ENCODE assay signal across 8 mouse cellular contexts in the genomic region with DNA sequence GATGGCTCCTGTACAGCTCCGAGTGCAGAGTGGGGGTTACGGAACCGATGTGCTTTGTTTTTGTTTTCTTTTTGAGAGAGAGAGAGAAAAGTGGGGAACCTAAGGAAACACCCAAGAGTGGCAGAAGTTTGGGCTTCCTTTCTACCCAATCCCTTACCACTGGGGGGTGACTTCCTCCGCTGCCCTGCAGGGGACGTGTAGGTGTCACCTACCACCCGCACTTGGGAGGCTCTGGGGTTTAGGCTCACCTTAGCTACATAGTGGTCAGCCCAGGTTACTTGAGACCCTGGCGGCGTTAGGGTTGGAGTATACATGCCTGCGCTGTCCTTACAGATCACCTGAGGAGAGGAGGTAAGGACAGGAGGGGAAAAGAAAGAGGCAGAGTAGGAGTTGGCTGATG. TPM values are rescaled to one million over a fixed set of nuclear protein-coding genes. Genes with fewer than 3 reads are reported as not detected.
DNase-seq lines count a peak whose midpoint lies in the region; ATAC-seq and TF ChIP-seq lines count a peak whose summit lies in the region.

No protein-coding gene starts in this region.

- TF ChIP-seq CTCF in gastrocnemius, adult 2 months (IDR thresholded peaks at IDR 0.05) = peak; percentile 46
- TF ChIP-seq CTCF in MEL (IDR thresholded peaks at IDR 0.05 in 2 of 3, conservative IDR thresholded peaks at IDR 0.05 in 1 of 3; ENCODE audit: control insufficient read depth in 1 of 3, insufficient read depth in 1 of 3, low read depth in 2 of 3, low read length in 3 of 3, poor library complexity in 1 of 3, severe bottlenecking in 1 of 3) = no peak

- peak overlapping the region; percentile 83 for H3K4me2 ChIP-seq in hindbrain, embryonic 15.5 days

- WGBS in hindbrain, embryonic 15.5 days = 82% methylated on average over 9 of the region's 9 CpGs
- WGBS in macrophage (ENCODE audit: missing documents) = 83% methylated on average over 9 of the region's 9 CpGs

- intact Hi-C loops in gastrocnemius, adult 2 months (cut with DNase I) = loop anchor here (5.0 kb wide), 1 partner anchor 66 kb away; no protein-coding TSS in a partner anchor
- intact Hi-C loops in gastrocnemius, postnatal 14 days (cut with DNase I; ENCODE audit: low total_unique reads) = loop anchor here (10.0 kb wide), 1 partner anchor 448 kb away; no protein-coding TSS in a partner anchor

- peak overlapping the region; percentile 92 for H3K27ac ChIP-seq in gastrocnemius, adult 2 months
- H3K27ac ChIP-seq in MEL (ENCODE audit: control insufficient read depth, low read depth, low read length) = no peak overlapping the region
- no peak overlapping the region for H3K27ac ChIP-seq in hindbrain, embryonic 15.5 days (replicated peaks)
- H3K27ac ChIP-seq in macrophage = peak overlapping the region; percentile 17

- no peaks in the 10 kb centered on the region for H3K9me3 ChIP-seq in MEL (replicated peaks; ENCODE audit: insufficient read depth, low read length)
- H3K9me3 ChIP-seq in hindbrain, embryonic 15.5 days = no peaks in the 10 kb centered on the region

- H3K9ac ChIP-seq in MEL (ENCODE audit: control insufficient read depth, low read depth, low read length, poor library complexity, severe bottlenecking) = peak overlapping the region; percentile 73
- 0 out of 2 replicates have a peak overlapping the region, but pooled peaks have one; percentile 66 for H3K9ac ChIP-seq in hindbrain, embryonic 15.5 days

- peaks cover 3% of the 10 kb centered on the region; the same call in 1 of the 2 replicates for H3K79me2 ChIP-seq in MEL (ENCODE audit: control insufficient read depth, insufficient read depth, low read length, poor library complexity)
- peaks cover 43% of the 10 kb centered on the region for H3K79me2 ChIP-seq in macrophage (ENCODE audit: inconsistent target)

- H3K4me1 ChIP-seq in MEL (ENCODE audit: control insufficient read depth in 1 of 2, insufficient read depth in 2 of 2, low read length in 2 of 2) = peaks cover 0 to 15% of the 10 kb centered on the region in 2 experiments; a peak in 2 of 4 replicates
- H3K4me1 ChIP-seq in hindbrain, embryonic 15.5 days (replicated peaks) = peaks cover 25% of the 10 kb centered on the region

- TF ChIP-seq EP300 in MEL (IDR thresholded peaks at IDR 0.05; ENCODE audit: low read depth in 1 of 2, low read length in 2 of 2) = no peak

- peaks cover 0 to 2% of the 10 kb centered on the region in 2 experiments; a peak in 1 of 4 replicates for H3K36me3 ChIP-seq in MEL (ENCODE audit: control insufficient read depth in 1 of 2, insufficient read depth in 2 of 2, low read length in 2 of 2)
- H3K36me3 ChIP-seq in hindbrain, embryonic 15.5 days = no peaks in the 10 kb centered on the region
- H3K36me3 ChIP-seq in macrophage (ENCODE audit: inconsistent target) = peaks cover 16% of the 10 kb centered on the region; the same call in 1 of the 2 replicates

- no peak for DNase-seq in gastrocnemius, adult 2 months
- DNase-seq in gastrocnemius, postnatal 14 days = no peak
- no peak for DNase-seq in MEL (ENCODE audit: low read depth, low spot score)
- DNase-seq in urinary bladder, postnatal 4 days (ENCODE audit: low spot score in 2 of 2) = no peak
- no peak for DNase-seq in adrenal gland, adult 18-20 months (ENCODE audit: low spot score in 2 of 2)
- DNase-seq in testis, postnatal 14 days (ENCODE audit: low spot score) = no peak

- 0 out of 2 replicates have a peak, but pooled peaks have one; percentile 10 for ATAC-seq in hindbrain, embryonic 15.5 days (ENCODE audit: low FRiP score, low read depth)

- peak overlapping the region; percentile 77 for H3K4me3 ChIP-seq in gastrocnemius, adult 2 months
- H3K4me3 ChIP-seq in MEL (ENCODE audit: control insufficient read depth in 1 of 2, insufficient read depth in 1 of 2, low read depth in 2 of 2, low read length in 2 of 2) = peak overlapping the region in 1 of 2 experiments; percentile 52; a peak in 1 of 4 replicates
- H3K4me3 ChIP-seq in hindbrain, embryonic 15.5 days = no peak overlapping the region
- no peak overlapping the region for H3K4me3 ChIP-seq in macrophage (ENCODE audit: inconsistent target)

- no peaks in the 10 kb centered on the region for H3K27me3 ChIP-seq in MEL (ENCODE audit: control insufficient read depth in 1 of 2, insufficient read depth in 2 of 2, low read length in 2 of 2)
- H3K27me3 ChIP-seq in hindbrain, embryonic 15.5 days = no peaks in the 10 kb centered on the region

- TF ChIP-seq POLR2A in MEL (IDR thresholded peaks at IDR 0.05; ENCODE audit: control insufficient read depth in 1 of 2, insufficient read depth in 1 of 2, low read depth in 1 of 2, low read length in 2 of 2, poor library complexity in 1 of 2) = no peak

- TF ChIP-seq RAD21 in MEL (IDR thresholded peaks at IDR 0.05; ENCODE audit: low read depth, low read length) = no peak

TF ChIP-seq in MEL, 35 proteins besides CTCF, POLR2A, EP300 and RAD21:
- no peak for TF ChIP-seq TAL1 (IDR thresholded peaks at IDR 0.05; ENCODE audit: low read length)
- TF ChIP-seq NELFE (IDR thresholded peaks at IDR 0.05; ENCODE audit: low read depth, low read length) = no peak
- no peak for TF ChIP-seq MAX (IDR thresholded peaks at IDR 0.05; ENCODE audit: low read length)
- no peak for TF ChIP-seq HCFC1 (IDR thresholded peaks at IDR 0.05; ENCODE audit: low read depth, low read length)
- TF ChIP-seq MAZ (IDR thresholded peaks at IDR 0.05; ENCODE audit: low read depth, low read length) = no peak
- TF ChIP-seq POLR2AphosphoS5 (IDR thresholded peaks at IDR 0.05; ENCODE audit: borderline replicate concordance, low read depth, low read length) = no peak
- TF ChIP-seq TCF12 (IDR thresholded peaks at IDR 0.05; ENCODE audit: low read depth, low read length) = no peak
- TF ChIP-seq KAT2A (conservative IDR thresholded peaks at IDR 0.05; ENCODE audit: low read depth, low read length) = no peak
- TF ChIP-seq TBP (IDR thresholded peaks at IDR 0.05; ENCODE audit: low read depth, low read length) = no peak
- TF ChIP-seq POLR2AphosphoS2 (IDR thresholded peaks at IDR 0.05; ENCODE audit: low read length) = no peak
- no peak for TF ChIP-seq MAFK (IDR thresholded peaks at IDR 0.05; ENCODE audit: borderline replicate concordance, low read depth, low read length)
- TF ChIP-seq ZMIZ1 (IDR thresholded peaks at IDR 0.05; ENCODE audit: low read depth, low read length) = no peak
- TF ChIP-seq MYB (IDR thresholded peaks at IDR 0.05; ENCODE audit: low read depth, low read length) = no peak

RNA-seq across cellular contexts. Expression of a gene that starts 0.7 kb away (rescaled TPM):
- 1 to 10 TPM; 1.4 to 2.7 TPM for total RNA-seq in gastrocnemius, adult 2 months (2021)
- 1 to 10 TPM; 3.8 to 5.4 TPM for total RNA-seq in gastrocnemius, postnatal 14 days (2021)
- total RNA-seq in MEL (2012; rRNA removed) = 2.4 TPM in 2 replicates
- polyA plus RNA-seq in MEL (2012; ENCODE audit: insufficient read depth in 1 of 2, insufficient read length in 2 of 2, low read depth in 1 of 2, low replicate concordance in 2 of 2, missing spikeins in 1 of 2) = 10 to 100 TPM in 1 of 2 experiments, 1 to 10 TPM in 1; 7.7 to 46.0 TPM
- polyA plus RNA-seq in hindbrain, embryonic 15.5 days (2015; fragmentation: Nextera tagmentation; extraction: Ambion mirVana) = 10.9 and 12.2 TPM in 2 replicates
- total RNA-seq in macrophage (2018; cell fraction: chromatin; rRNA removed) = 10 to 100 TPM in 22 of 26 experiments, 1 to 10 TPM in 4; 4.8 to 91.9 (median 47.9) TPM
- total RNA-seq in macrophage (2018; cell fraction: cytosol; rRNA removed) = 100 to 1,000 TPM in 22 of 26 experiments, 10 to 100 TPM in 4; 73.7 to 177 (median 142) TPM
- 100 to 1,000 TPM in 15 of 26 experiments, 10 to 100 TPM in 11; 40.3 to 216 (median 117) TPM for total RNA-seq in macrophage (2018; cell fraction: nucleus; rRNA removed)
- polyA plus RNA-seq in macrophage (2018) = 49.5 to 143 TPM (median 110 TPM) in 3 replicates
- total RNA-seq in adrenal gland, adult 18-20 months (2021) = 10 to 100 TPM; 19.4 to 57.7 TPM

RNA-seq across cellular contexts. Expression of a gene that starts 57.0 kb away (rescaled TPM):
- total RNA-seq in gastrocnemius, adult 2 months (2021) = 1 to 10 TPM; 1.8 to 2.8 TPM
- 1 to 10 TPM; 2.4 to 4.4 TPM for total RNA-seq in gastrocnemius, postnatal 14 days (2021)
- 0.04 TPM in 1 of 2 replicates, not detected in the other for total RNA-seq in MEL (2012; rRNA removed)
- polyA plus RNA-seq in MEL (2012; ENCODE audit: insufficient read depth in 1 of 2, insufficient read length in 2 of 2, low read depth in 1 of 2, low replicate concordance in 2 of 2, missing spikeins in 1 of 2) (not detected), macrophage (2018) (0.06 to 0.93 TPM (median 0.40 TPM) in 3 replicates)
- polyA plus RNA-seq in hindbrain, embryonic 15.5 days (2015; fragmentation: Nextera tagmentation; extraction: Ambion mirVana) = 4.9 and 6.9 TPM in 2 replicates
- 10 to 100 TPM in 2 of 26 experiments, 1 to 10 TPM in 15, under 1 TPM in 9; 0.09 to 14.8 (median 3.5) TPM for total RNA-seq in macrophage (2018; cell fraction: chromatin; rRNA removed)
- 1 to 10 TPM in 11 of 26 experiments, under 1 TPM in 15; 0.04 to 2.5 (median 0.34) TPM for total RNA-seq in macrophage (2018; cell fraction: cytosol; rRNA removed)
- 1 to 10 TPM in 16 of 26 experiments, under 1 TPM in 10; 0.10 to 7.3 (median 1.6) TPM for total RNA-seq in macrophage (2018; cell fraction: nucleus; rRNA removed)
- 1 to 10 TPM; 1.3 to 1.8 TPM for total RNA-seq in adrenal gland, adult 18-20 months (2021)

Comparison
In these comparisons a context has a peak if more than half of its experiments do, and no peak if none do; other contexts are left out.
1. H3K27ac ChIP-seq: peak in gastrocnemius, adult 2 months (single experiment) and macrophage (single experiment); none in MEL (single experiment) and hindbrain, embryonic 15.5 days (single experiment).